Mouse (Mus musculus): Measurements from ENCODE around the gene Msantd3.

Msantd3 gene

DNA sequence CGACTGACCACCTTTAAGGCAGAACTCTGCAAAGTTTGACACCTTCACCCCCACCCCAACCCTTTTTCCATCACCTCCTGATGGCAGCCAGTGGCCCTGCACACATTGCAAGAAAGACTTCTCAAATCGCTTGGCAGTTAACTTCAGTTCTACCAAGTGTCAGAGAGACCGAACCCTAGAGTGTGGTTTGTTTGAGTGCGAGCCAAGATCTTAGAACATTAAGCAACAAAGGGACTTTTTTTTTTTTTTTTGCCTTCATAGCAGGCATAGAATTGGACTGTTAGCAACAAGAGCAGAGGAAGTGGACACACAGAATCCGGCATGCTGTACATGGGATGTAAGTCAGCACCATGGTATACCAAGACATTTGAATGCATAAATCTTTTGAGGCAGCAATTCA, 9.9 kb downstream of the Msantd3 start:
- in situ Hi-C loops (cut with MboI; ENCODE audit: low pct_unique_long_range_greater_than_20kb in 1 of 2, low sequenced_read_pairs in 2 of 2, unreplicated experiment in 1 of 2), result no loop called here

DNA sequence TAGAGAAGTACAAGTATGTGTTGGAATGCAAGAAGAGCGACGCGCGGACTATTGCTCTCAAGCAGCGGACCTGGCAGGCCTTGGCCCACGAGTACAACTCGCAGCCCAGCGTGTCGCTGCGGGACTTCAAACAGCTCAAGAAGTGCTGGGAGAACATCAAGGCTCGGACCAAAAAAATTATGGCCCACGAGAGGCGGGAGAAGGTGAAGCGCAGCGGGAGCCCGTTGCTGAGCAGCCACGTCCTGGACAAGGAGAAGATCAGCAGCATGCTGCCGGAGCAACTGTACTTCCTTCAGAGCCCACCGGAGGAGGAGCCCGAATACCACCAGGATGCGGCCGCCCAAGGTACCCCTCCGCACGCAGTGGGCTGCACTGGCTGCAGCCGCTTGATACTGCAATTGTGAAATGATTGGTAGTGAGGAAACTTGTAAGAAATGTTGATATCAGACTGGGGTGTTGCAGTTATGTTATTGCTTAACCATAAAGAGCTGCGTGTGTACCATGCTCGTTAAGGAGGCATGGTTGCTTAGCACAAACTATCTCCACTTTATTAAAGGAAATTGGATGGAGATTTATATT, 12.8 kb downstream of the Msantd3 start:
- in situ Hi-C loops (cut with MboI; ENCODE audit: low pct_unique_long_range_greater_than_20kb in 1 of 2, low sequenced_read_pairs in 2 of 2, unreplicated experiment in 1 of 2), result no loop called here

DNA sequence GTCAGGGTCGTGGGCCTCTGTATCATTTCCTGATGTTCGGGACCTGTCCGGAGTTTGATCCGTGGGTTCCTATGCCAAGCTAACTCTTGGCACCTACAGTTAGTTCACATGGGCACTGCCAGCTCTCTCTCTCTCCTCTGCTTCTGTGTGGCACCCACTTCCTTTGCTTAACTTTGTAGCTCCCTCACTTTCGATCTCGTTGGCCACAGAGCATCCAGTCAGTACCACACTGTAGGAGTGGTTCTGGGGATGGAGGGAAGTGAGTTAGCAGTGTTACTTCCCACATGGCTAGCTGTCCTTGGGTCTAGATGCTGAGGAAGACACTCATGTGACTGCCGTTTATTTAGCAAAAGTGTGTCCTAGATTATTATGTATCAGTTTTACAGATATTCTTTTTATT, 14.4 kb downstream of the Msantd3 start:
- in situ Hi-C loops (cut with MboI; ENCODE audit: low pct_unique_long_range_greater_than_20kb in 1 of 2, low sequenced_read_pairs in 2 of 2, unreplicated experiment in 1 of 2), result no loop called here

DNA sequence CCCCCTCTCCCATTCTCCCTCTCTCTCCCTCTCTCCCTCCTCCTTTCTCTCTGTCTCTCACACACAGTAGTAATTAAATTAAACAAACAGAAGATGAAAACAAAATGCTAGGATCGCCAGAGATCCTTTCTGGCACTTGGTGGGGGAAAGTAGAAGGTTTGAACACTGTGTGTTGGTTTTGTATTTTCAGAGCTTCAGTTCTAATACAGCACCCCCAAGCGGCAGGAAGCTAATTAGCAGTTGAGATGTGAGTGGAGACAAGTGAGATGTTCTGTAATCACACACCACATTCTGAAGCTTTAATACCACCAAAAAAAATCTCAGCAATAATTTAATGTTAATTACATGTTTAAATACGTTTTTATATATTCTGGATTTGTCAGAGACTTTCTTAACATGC, 16.0 kb downstream of the Msantd3 start:
- in situ Hi-C loops (cut with MboI; ENCODE audit: low pct_unique_long_range_greater_than_20kb in 1 of 2, low sequenced_read_pairs in 2 of 2, unreplicated experiment in 1 of 2), result no loop called here

DNA sequence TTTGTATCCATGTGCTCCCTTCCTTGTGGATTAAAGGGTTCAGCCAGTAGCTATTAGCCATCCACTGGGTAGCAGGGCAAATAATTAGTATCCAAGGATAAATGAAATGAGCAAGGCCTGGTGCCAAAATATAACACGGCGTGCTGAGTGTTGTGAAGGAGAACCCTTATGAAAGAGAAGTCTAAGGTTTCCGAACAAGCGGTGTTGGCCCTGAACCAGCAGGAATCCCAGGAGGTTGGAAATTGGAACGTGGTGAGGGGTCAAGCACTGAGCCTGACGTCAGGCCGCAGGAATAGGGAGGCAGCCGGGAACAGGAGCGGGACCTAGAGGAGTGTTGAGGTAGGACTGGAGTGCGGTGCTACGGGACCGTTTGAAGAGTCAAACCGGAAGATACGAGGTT, 19.9 kb downstream of the Msantd3 start:
- in situ Hi-C loops (cut with MboI; ENCODE audit: low pct_unique_long_range_greater_than_20kb in 1 of 2, low sequenced_read_pairs in 2 of 2, unreplicated experiment in 1 of 2), result no loop called here

DNA sequence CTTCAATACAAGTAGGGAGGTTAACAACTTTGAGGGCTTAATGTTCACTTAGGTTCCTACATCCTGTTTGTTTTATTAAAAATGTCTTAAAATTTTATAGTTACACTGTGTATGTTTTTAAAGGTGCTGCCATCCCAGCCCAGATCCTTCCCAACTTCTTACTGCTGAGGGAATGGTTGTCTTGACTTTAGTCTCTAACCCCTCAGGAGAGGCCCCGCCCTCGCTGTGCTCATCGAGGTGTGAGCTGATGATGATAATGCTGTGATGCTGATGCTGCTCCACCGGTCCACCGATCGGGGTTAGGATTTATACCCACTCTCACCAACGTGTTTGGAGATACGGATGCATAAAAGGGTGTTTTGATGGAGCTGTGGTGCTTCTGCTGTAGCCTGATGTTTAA, 22.1 kb downstream of the Msantd3 start:
- in situ Hi-C loops (cut with MboI; ENCODE audit: low pct_unique_long_range_greater_than_20kb in 1 of 2, low sequenced_read_pairs in 2 of 2, unreplicated experiment in 1 of 2), result no loop called here

DNA sequence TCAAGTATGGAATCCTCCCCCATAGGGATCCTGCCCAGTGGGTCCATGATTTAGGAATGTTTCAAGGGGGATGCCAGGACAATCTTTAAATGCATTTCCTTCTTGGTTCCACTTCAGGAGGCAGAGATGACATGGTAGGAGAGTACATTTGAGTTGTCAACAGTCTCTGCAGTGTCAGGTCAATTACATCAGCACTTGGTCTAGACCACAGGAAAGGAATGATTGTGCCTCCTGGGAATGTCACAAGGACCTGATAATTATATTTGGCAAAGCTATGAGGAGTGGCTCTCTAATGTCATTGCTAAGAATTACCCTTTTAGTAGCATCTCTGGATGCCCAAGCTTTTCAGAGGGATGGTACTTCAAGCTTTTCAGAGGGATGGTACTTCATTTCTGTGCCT, 25.2 kb downstream of the Msantd3 start:
- in situ Hi-C loops (cut with MboI; ENCODE audit: low pct_unique_long_range_greater_than_20kb in 1 of 2, low sequenced_read_pairs in 2 of 2, unreplicated experiment in 1 of 2), result no loop called here

DNA sequence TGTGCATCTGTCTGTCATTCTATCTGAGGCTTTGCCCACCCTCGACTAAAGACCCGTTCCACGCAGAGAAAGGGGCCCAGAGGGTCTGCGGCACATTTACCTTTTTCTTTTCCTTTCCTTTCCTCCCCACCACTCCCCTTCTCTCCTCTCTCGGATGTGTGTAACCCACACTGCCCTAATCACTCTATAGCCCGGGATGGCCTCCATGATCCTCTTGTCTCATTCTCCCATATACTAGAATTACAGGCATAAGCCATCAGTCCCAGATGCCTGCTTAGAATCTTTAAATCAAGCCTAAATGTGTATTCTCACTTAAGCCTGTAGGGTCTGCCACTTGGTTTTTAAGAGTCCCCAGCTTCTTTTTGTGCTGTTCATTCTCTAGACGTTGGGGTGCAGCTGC, 36.6 kb downstream of the Msantd3 start:
- in situ Hi-C loops (cut with MboI; ENCODE audit: low pct_unique_long_range_greater_than_20kb in 1 of 2, low sequenced_read_pairs in 2 of 2, unreplicated experiment in 1 of 2), result no loop called here

DNA sequence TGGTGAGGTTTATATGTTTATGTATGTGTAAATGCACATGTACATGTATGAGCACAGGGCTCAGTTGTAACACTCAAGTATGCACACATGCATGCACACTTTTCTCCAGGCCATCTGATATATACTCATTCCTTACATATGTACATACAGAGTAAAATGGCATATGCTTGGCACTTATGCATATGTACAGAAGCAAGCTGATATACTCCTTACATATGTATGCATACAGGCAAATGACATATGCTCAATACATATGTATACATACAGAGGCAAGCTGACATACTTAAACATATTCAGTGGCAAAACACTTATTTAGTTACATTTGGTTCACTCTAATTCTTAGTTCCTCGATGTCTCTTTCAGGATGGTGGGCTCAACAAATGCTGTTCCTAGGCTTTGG, 38.1 kb downstream of the Msantd3 start:
- in situ Hi-C loops (cut with MboI; ENCODE audit: low pct_unique_long_range_greater_than_20kb in 1 of 2, low sequenced_read_pairs in 2 of 2, unreplicated experiment in 1 of 2), result no loop called here

DNA sequence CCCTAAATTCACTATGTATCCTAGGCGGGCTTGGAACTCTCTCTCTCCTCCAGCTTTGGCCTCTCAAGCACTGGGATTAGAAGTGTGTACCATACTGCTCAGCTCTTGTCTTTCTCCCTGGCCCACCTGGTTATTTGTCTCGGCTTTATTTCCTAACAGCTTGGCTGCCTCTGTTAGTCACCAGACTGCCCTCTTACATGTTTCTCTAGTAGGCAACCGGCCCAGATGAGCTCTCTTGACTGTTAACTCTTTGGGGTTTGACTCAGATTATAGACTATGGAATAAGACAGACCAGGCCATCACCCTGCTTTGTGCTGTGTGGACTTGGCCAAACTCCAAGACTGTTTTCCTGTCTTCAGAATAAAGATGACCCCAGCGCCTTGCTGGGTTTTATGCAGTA, 38.7 kb downstream of the Msantd3 start:
- in situ Hi-C loops (cut with MboI; ENCODE audit: low pct_unique_long_range_greater_than_20kb in 1 of 2, low sequenced_read_pairs in 2 of 2, unreplicated experiment in 1 of 2), result no loop called here

DNA sequence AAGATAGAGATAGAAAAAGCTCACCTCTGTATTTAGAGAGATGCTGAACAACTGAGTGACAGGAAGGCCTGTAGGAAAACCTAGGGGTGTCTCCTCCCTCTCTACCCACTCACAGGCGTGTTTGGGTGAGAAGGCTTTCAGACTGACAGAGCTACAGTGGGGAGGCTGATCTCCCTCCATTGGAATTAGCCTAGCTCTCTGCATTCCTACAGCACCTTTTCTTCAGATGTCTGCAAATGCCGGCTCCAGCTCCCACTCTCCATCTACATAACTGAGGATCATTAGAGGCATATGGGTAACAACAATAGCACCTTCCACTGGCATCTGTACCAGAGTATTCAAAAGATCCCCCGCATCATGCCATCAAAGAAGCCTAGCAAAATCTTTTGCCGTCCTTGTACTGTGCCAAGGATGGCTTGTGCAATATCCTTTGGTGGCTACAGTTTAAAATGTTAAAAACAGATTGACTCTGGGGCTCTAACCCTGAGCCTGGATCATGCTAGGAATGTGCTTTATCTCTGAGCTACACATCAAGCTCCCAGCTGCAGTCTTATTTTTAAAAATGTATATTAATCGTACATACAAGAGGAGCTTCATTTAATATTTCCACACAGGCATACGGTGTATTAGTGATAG, 39.9 kb downstream of the Msantd3 start:
- in situ Hi-C loops (cut with MboI; ENCODE audit: low pct_unique_long_range_greater_than_20kb in 1 of 2, low sequenced_read_pairs in 2 of 2, unreplicated experiment in 1 of 2), result no loop called here

DNA sequence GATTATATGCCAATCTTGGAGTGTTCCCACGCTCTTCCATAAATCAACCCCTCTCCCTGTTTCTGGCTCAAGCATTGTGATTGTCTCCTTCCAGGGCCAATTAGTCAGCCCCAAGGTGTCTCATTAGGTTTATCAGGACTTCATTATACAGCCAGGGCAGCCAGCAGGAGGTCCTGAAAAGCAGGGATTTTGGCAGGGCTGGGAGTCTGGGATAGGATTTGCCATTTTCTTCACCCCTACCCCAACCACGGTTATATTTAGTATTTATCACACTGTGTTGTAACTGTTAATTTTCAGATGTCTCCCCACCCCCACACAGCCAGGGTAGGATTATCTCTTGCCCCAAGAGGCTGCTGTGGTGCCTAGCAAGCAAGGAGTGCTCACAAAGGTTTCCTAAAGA, 41.5 kb downstream of the Msantd3 start:
- in situ Hi-C loops (cut with MboI; ENCODE audit: low pct_unique_long_range_greater_than_20kb in 1 of 2, low sequenced_read_pairs in 2 of 2, unreplicated experiment in 1 of 2), result no loop called here

DNA sequence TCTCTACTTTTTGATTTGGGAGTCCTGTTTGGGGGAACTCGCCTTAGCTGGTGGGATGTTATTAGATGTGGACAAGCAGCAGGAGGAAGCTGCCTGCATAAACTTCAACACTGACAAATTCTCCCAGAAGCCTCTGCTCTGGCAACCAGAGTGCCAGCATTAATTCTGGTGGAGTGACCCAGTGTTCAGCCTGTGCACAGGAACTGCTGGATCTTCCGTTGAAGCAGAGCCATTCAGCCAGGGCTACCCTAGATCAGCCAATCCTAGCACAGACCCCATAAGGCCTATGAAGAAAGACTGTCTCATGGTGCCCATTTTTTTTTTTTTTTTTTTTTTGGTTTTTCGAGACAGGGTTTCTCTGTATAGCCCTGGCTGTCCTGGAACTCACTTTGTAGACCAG, 42.3 kb downstream of the Msantd3 start:
- in situ Hi-C loops (cut with MboI; ENCODE audit: low pct_unique_long_range_greater_than_20kb in 1 of 2, low sequenced_read_pairs in 2 of 2, unreplicated experiment in 1 of 2), result no loop called here

DNA sequence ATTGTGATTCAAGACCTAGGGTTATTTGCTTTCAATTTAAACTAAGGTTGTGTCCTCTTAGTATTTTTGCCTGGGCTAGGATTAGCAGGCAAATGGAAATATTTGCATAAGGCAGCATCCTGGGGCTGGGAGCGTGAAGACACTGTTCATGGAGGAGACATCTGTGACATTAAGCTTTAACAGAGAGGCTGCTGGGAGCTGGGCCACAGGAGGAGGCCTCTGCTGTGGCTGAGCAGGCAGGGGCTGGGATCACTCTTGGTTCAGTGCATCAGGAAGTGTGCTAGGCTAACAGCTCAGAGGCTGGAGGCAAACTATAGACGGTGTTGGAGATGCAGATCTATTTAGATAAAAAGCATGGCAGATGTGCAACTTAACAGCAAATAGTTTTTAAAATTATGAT, 43.2 kb downstream of the Msantd3 start:
- in situ Hi-C loops (cut with MboI; ENCODE audit: low pct_unique_long_range_greater_than_20kb in 1 of 2, low sequenced_read_pairs in 2 of 2, unreplicated experiment in 1 of 2), result no loop called here

DNA sequence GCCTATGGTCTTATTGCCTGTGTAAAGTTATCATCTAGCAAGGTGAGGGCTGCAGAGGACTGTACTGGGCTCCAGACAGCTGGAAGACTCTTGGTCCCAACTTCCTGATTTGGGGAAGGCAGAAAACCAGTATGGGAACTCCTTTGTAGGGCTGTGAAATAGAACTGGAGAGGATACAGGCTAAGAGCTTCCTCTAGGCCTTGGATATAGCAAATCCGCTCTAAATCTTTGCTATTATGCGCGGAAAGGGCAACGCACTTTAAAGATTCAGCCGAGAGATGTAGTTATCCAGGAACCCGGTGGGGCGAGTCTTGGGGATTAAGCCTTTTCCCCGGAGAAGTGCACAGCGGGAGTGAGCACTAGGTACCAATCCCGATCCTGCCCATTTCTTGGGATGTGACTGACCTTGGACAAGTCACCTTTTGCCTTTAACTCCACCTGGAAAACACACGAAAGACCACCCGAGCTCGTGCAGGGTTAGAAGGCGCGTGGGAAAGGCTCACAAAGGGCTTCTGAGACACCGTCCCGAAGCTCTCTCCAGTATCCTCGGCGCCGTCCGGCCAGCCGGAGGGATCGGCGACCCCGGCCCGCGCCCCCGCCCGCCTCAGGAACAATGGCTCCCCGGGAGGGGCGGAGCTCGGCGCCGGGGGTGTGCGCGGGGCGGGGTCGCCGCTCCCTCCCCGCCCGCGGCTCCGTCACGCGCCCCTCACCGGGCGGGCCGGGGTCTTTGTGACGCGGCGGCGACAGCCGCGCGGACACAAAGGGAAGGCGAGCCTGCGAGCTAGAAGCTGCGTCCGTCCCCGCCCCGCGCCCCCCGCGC, 44.9 kb downstream of the Msantd3 start, which contains the start of gene Tmeff1:
Tmeff1 (plus strand) TSS at position 754 of the 820 bp plus-strand sequence.
- in situ Hi-C loops (cut with MboI; ENCODE audit: low pct_unique_long_range_greater_than_20kb in 1 of 2, low sequenced_read_pairs in 2 of 2, unreplicated experiment in 1 of 2), result no loop called here

DNA sequence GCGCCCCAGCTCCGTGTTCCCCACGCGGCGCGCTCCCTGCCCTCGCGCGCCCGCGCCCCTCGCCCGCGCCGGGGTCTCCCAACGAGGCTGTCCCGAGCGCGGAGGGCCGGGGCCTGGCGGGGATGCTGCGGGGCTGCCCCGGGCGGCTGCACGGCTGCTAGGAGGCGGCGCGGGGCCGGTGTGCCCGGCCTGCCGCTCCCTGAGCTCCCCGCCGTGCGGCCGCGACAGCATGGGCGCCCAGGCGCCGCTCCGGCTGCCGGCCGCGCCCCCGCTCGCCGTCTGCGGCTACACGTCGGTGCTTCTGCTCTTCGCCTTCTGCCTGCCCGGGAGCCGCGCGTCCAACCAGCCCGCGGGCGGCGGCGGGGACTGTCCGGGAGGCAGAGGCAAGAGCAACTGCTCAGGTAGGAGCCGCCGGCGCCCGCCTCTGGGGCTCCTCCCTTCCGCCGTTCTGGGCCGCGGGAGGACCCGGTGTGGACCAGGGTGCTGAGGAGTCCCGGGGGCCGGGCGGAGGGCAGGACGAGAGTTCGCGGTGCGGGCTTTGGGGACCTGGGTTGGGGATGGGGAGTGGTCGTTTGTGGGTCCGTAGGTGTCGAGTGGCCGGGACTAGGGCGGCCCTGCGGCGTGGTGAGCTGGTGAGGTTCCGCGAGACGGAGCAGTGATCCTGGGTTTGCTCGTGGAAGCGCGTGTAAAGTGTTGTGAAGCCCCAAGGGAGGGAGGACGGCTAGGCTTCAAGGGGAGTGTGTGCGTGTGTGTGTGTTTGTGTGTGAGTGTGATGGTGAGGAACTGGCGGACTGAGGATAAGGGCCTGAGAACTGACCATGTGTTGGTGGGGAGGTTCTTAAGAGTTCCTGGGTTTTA, 45.7 kb downstream of the Msantd3 start:
- in situ Hi-C loops (cut with MboI; ENCODE audit: low pct_unique_long_range_greater_than_20kb in 1 of 2, low sequenced_read_pairs in 2 of 2, unreplicated experiment in 1 of 2), result no loop called here

DNA sequence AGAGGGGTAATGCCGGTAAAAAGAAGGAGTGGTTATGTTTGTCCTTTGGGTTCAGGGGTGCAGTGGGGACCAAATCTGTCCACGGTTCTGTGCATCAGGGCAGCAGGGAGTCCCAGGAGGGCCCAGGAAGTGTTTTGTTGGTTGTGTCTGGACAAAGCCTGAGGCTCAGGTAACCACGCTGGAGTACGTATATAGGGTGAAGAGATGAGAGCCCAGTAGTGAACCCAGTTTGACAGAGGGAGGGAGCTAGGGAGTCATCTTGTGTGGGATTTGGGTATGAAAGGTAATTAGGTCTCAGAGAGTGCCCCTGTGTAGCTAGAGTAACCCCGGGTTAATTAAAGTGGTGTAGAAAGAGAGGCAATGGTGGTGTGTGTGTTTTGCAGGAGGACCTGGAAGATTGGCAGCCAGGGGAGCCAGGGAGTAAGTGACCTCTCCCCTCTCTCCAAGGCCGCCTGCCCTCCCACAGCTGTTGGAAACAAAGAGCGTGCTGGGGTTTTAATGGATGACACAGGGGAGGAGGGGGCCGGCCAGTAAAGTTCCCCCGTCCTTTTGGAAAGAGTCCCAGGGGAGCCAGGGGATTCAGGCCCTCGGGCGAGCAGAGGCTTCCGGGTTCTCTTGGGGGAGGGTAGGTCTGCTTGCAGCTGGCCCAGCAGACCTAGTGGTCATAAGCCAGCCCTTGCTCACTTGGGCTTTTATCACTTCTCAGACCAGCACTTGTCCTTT, 46.5 kb downstream of the Msantd3 start:
- in situ Hi-C loops (cut with MboI; ENCODE audit: low pct_unique_long_range_greater_than_20kb in 1 of 2, low sequenced_read_pairs in 2 of 2, unreplicated experiment in 1 of 2), result no loop called here

DNA sequence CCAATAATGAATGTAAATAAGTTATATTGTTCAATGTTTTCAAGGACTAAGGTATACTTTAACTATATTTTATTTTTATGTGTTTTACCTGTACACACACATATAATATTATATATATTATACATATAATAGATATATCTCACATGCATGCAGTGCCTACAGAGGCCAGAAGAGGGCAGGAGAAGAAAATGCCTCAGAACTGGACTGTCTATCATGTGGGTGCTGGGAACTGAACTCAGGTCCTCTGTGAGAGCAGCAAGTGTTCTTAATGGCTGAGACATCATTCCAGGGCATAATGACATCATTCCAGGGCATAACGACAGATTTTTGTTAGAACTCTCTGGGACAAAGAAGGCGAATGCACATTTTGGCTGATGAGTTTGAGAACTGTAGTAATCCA, 47.8 kb downstream of the Msantd3 start:
- in situ Hi-C loops (cut with MboI; ENCODE audit: low pct_unique_long_range_greater_than_20kb in 1 of 2, low sequenced_read_pairs in 2 of 2, unreplicated experiment in 1 of 2), result no loop called here

All from mouse embryonic stem cell (cell line).